Mouse (Mus musculus) stomach, postnatal 0 days (tissue): Measurements from ENCODE around the gene Magi2.

Experiments used
- CTCF ChIP-seq: IDR thresholded peaks from 2 replicates; pipeline ENCODE4 v1.5.1; 2016; ENCODE audit warnings: antibody characterized with exemption, low read depth, mild to moderate bottlenecking, moderate library complexity
- EP300 ChIP-seq: optimal IDR thresholded peaks from 2 replicates; pipeline ENCODE3; 2016; ENCODE audit warnings: antibody characterized with exemption

DNA sequence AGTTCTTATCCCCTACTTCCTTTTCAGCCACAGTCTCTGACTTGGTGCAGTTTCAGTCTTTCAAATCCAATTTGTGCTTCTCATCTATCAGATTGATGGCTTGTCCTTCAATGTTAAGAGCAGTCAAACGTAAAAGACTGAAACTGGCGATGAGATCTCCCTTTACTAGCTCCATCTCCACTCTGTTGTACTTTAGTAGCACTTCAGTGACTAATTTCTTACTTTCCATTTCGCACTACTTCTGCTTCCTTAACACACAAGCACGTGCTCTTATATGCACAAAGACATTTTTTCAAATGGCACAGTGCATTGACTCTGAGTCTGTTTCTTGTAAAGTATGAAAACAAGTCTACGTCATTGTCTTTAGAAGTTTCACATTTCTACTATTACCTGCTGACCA lies 439.6 kb downstream of the Magi2 start:
- no peak for TF ChIP-seq CTCF
- no peak for TF ChIP-seq EP300
